Mouse (Mus musculus) right cerebral cortex, adult 2 months (tissue): ENCODE measurements around the gene Olfr418.
"Not testable (repeated sequence)": the region's sequence is repeated elsewhere in the genome, so short reads cannot be mapped to it uniquely, and the experiment has no call there.

Experiments used
- DNase-seq, 2 experiments: peaks; one replicate each; pipeline ENCODE4 v3.0.0; 2021 to 2022; ENCODE audit warnings: low spot score in 2 of 2

The Olfr418 gene

DNA sequence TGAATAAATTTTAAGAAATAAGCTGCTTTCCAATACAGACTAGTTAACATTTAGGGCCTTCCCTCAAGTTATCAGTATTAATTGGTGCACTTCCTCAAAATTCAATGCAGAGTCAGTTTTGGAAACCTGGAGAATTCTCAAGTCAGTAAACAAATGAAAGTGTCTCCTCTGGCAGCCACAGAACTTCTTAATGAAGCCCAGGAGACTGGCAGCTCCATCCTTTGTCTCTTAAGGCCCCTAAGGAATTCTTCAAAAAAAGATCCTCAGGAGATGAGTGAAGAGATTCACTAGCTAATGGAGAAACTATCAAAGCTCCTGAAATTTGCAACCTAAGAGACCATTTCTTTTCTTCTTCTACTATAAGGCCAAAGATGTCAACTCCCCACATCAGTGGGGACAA, at the start of gene Olfr418:
TSS of gene Olfr418 (plus strand) at position 301 of the 400 bp plus-strand sequence.
- no peak for DNase-seq

DNA sequence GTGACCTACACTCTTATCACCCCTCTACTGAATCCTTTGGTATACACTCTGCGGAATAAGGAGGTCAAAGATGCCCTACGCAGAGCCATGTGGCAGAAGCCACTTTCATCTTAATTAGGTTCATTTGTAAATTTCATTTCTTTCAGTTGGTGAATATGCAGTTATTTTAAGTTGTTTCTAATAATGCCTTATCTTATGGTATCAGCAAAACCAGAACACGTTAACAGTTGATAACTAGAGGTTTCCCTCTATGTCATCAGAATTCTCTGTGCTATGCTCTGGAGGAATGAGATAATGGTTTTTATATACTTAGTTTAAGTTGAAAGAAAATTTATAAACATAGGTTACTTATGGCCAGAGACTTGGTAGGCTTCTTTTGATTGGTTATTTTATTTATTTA, 49.3 kb upstream of the Olfr418 start:
- DNase-seq: no peak

DNA sequence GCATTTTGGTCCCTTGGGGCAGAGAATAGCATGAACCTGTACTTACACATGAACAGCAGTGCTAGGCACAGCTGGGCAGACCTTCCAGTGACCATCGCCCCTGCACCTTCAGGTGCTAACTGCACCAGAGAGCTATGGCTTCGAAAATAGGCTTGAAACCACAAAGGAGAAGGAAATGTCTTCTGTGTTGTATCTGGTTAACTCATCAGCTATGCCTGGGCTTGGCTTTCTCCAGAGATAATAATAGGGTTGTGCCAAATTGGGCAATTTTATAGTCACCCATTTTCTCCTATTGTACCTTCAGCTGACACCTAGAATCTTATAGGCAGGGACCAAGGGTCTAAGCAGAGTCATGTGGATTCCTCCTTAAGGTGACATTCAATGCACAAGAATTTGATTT, 38.7 kb upstream of the Olfr418 start, which contains the start of gene Fcer1a:
TSS of gene Fcer1a (minus strand) at position 134 of the 400 bp plus-strand sequence.
- DNase-seq: no peak

DNA sequence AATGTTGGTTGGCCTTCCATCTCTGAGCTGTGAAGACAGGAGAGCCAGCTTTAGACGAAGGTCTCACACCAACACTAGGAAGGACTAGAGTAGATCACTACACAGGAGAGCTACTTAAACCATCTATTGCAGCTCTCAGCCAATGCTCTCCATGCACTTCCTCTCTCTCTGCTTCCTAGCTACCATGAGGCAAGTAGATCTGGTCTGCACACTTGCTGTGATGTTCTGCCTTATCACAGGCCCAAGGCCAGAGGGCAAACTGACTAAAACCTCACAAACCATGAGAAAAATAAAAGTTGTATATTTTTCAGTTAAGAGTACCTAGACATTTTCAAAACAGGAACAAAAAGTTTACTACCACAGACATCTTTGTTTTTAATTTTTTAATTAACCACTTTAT, 28.8 kb upstream of the Olfr418 start:
- not testable (repeated sequence) for DNase-seq

DNA sequence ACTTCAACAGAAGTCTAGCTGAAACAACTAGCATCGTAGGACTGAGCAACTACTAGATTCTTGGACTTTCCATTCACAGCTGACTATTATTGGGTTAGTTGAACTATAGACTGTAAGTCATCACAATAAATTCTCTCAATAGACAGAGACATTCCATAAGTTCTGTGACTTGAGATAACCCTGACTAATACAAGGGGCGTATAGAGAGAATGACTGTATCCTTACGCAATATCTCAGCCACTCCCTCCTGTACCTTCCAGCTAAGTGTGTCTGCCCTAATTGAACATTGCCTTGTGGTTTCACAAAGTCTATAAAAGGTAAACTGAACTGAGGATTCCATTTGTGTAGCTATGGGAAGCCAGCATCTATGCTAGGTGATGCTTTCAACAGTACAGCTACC, 15.9 kb upstream of the Olfr418 start:
- DNase-seq: no peak

DNA sequence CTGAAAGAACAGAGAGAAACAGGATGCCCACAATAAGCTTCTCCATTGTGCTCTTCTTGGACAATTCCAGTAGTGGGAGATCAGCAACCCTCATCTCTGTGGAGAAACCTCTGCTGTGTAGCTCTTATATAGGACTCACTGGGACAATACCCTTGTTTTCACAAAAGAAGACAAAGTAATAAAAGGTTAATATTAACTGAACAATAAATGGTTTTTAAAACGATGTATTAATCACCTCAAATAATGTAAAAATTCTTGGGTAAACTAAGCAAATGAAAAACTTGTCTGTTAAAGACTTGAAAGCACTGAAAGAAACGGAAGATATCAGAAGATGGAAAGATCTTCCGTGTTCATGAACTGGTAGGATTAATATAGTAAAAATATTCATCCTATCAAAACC, 11.9 kb downstream of the Olfr418 start, which contains the start of gene Mptx2:
TSS of gene Mptx2 (minus strand) at position 101 of the 400 bp plus-strand sequence.
- no peak for DNase-seq

DNA sequence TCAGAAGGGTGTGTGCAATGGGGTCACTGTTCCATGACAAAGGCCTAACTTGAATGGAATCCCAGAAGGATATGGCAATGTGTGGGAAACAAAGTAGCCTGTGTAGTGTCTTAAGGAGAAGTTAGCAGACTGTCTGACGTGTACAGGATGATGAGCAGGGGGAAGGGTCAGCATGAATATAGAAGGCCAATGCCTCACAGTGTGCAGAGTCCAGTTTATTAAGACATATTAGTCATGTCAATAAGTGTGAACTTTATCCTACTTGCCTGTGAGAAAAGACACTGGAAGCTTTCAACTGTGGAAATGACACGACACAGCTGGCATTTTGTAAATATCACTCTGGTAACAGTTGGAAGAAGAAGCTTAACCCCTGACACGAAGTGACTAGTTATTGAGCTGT, 37.0 kb downstream of the Olfr418 start:
- not testable (repeated sequence) for DNase-seq

DNA sequence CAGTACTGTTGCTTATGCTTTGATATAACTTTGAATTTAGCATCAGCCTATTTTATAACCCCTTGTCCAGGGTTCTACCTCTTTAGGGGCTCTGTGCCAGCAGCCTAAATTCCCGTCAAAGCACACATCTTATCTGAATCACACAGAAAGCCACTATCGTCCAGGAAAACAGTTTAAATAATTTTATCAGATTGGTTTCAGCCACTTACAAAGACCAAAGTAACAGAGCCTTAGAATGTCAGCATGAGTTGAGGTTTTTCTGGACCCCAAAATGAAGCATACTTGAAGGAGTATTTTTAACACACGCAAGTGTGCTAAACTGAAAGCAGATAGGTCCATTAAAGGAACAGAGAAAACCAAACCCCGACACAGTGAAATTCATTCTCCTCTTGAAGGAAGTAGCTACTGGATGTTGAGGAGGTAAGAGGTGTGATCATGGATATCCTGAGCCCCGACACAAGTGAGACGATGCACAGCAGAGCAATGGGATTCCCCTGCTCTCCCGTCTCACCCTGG, 47.8 kb downstream of the Olfr418 start:
- DNase-seq: not testable (repeated sequence)

DNA sequence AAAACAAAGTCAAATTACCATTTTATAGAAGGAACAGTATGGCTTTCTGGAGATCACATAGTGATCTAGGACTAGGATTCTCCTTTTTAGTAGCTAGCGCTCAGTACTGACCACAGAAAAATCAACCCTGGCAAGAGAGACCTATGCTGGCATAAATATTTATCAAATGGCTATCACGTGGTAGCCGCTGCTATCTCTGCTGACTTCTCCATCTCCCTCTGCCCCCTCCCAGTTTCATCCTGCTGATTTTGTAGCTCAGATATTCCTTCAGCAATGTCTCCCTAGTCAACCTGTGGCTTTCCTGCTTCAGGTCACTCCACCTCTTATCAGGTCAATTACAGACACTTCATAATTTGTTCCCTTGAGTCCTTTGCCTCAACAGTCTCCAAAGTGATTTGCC, 49.9 kb downstream of the Olfr418 start:
- DNase-seq: no peak

DNA sequence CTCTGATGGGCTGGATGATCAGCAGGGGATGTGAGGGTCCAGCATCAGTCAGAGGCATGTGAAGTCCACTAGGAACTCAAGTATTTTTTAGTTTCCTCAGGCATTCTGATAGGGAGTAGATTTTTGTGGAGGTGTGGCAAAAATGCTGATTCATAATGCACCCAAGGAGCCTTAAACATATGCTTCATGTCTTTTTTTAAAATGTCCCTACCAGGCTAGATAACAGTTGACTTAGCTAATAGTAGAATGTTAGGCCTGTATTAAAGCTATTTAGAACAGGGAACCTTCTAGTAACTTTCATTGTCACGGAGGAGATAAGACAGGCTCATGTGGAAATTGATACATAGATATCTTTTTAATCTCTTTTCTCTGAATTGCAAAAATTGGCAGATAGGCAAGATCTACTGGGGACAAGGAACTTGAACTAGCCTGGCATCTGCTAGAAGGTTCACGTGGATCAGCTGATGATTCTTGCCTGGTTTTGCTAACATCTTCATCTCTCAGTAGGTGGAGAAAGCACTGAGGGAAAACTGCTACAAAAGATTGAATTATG, 52.2 kb downstream of the Olfr418 start:
- DNase-seq: no peak

DNA sequence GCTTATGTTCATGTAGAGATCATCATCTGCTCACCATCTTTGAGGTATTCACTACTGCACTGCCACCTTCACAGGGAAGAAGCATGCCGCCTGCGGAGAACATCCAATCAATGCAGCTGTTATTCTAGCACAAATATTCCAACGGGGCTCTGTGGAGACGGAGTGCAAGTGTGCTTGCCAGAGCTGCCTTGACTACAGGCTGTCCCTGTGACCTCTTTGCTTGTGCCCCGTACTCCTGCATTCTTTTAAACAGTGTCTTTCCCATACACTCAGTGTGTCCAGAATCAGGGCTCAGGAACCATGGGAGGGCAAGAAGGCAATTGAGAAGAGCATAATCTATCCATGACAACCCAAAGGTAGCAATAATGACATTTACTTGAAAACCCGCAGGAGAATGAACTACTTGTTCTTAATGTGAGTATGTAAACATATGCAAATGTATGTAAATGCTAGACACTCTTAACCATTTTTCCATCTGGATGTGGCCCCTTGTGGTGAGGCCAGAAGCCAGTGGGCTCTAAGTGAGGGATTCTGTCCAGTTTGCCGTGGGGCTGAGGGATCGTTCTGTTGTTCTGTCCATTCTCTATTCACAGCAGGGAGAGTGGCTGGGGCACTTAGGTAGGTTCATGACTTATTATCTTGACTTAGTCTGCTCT, 55.9 kb downstream of the Olfr418 start:
- DNase-seq: no peak

DNA sequence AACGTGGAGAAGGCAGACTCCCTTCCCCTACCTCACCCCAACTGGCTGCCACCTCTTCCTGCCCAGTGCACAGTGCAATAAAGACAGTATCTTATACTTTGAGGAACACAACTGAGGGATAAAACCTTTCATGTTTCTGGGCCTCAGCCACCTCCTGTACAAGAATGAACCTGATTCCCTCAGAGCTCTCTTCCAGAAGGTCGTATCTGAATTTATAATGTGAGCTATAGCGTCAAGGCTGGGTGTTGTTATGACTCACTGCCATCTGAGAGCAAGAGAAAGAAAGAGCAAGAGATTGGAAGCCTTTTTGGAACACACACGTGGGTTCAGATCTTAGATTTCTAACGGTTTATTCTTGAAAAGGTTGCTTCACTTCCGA, 56.4 kb downstream of the Olfr418 start:
- no peak for DNase-seq
